Mouse (Mus musculus) frontal cortex, postnatal 10 days (tissue): ENCODE measurements around the gene Mup6.
"Not testable (repeated sequence)": the region's sequence is repeated elsewhere in the genome, so short reads cannot be mapped to it uniquely, and the experiment has no call there.

ENCODE experiments used
- DNase-seq, 2 experiments: peaks; one replicate each; pipeline ENCODE4 v3.0.0; 2022; ENCODE audit warnings: low spot score in 2 of 2, mixed read lengths in 1 of 2

Gene Mup6

DNA sequence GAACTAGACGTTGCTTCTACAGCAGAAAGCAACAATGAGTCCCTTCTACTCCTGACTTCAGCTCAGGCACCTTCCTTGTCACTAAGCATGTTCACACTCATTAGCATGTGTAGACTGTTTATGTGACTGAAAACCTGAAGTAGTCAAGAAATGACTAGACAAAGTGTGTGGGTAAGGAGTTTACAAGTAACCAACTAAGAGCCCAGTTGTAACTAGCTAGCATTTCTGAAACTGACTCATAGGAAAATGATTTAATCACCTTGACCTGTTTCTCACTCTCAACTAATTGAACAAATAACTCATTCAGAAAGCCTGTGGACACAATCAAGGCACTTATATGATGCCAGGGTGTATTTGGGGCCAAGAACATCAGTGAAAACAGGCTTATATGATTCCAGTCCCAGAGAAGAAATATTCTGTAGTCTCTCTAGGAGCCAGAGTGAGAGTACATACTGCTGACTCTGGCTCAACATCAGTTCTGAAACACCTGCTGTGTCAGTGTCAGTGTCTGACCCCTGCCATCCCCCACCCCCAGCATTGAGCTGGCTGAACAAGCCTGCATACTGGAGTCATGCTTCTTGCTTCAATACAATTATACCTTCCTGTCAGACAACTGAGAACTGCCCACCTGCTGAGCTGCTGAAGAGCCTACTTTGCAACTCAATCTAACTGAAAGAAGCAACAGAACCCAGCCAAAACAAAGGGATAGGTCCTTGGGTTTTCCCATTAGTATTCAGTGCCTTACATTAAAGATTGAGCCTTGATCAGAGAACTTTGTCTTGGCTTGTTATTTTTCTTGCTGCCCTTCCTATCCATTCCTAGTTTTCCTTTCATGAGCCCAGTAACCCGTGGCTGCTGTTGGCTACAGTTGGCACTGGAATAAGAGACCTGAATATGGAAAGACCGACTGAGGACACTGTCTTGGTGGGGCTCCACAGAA, at the start of gene Mup6:
TSS of gene Mup6 (plus strand) at position 890 of the 940 bp plus-strand sequence.
- DNase-seq, result no peak

DNA sequence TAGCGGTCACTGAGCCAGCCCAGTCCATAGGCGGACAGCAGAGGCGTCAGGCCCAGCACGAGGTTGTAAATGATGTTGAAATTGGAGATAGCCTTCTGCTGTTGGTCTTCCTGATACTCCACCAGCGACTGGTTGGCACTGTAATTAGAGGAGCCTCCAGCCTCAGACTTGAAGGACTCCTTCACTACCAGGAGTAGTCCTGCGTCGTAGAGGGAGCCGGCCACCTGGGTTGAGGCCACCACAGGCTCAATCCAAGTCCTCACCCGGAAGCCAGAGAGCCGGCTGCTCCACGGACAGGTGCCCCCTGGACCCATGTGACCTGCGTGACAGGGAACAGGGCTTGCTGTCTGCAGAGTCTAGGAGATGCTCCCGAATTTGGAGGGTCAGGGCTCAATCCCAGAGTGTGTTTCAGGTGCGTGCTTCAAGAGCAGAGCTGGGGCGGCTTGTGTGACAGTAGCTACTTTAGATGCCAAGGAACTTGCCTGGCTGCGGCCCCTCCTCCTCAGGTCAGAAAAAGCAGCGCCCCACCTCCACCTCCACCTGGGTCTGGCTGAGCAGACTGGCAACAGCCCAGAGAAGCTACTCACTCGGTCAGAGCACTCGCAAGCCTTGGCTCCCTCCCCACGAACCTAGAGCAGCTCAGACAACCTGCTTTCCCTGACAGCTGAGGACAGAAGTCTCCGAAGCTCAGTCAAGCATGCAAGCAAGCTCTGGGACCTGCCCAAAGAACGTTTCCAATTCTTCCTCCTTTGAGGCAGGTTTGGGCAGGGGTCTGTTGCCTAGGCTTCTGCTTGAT, 49.3 kb upstream of the Mup6 start, which contains the start of gene Slc46a2:
TSS of gene Slc46a2 (minus strand) at position 449 of the 796 bp plus-strand sequence.
- no peak for DNase-seq

DNA sequence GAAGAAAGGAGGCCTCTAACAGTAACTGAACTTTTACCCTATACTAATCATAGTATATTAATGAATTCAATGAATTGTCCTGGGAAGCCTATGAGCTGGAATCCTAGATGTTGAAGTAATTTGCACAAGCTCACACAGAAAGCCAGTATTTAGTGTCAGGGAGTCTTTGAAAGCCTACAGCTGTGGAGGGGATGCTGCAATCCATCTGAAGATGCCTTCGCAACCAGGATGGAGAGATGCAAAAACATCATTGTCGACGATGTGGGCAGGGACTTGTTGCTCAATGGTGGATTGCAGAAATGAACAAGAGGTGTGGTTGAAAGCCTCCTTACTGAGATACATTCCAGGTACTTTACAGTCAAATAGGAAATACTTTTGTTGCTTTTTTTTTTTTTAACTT, 46.1 kb upstream of the Mup6 start:
- DNase-seq, result no peak

DNA sequence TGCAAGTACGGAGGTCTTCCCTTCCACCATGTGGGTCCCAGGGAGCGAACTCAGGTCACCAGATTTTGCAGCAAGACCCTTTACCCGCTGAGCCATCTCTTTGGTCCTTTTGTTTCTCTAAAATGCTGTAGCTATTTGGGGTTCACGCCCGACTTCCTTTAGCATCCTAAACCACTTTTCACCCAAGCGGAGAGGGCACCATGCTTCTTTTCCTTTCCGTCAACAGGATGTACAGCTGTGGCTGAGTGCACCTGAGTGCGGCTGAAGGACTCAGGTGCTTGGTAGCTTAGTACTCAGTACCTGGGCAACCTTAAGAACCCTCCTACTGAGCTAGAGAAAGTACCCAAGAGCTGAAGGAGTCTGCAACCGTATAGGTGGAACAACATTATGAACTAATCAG, 39.0 kb upstream of the Mup6 start:
- DNase-seq, result no peak

DNA sequence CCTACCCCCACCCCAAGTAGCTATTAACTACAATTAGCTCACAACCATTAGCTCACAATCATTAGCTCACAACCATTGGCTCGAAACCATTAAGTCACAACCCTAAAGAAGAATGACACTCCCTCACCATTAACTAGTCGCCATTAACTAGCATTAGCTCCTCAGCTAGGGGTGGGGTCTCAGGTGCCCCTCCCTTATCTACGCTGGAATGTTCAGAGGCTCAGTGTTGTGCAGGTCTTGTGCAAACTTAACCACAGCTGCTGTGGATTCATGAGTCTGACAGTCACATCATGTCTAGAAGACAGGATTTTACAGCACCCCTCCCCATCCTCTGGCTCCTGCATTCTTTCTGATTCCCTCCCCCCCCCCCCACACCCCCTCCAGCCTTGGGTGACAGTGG, 36.4 kb upstream of the Mup6 start:
- no peak for DNase-seq

DNA sequence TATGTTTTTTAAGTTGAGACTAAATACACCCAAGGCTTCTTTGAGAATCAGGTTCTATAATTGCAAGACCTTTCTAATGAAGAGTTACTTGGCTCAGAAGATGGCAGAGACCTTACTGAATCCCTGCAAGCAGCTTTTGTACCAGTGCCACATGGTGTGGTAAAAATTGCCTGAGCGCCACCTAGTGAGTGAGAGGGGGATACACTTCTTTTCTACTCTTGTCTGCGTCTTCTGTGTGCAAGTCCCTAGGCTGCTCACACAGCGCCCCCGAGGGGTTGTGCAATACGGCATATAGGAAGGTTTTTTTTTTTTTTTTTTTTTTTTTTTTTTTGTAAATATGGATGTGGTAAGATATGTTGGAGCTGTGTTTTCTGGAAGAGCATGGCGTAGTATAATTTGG, 35.7 kb upstream of the Mup6 start:
- peak; percentile 46 to 56 for DNase-seq

DNA sequence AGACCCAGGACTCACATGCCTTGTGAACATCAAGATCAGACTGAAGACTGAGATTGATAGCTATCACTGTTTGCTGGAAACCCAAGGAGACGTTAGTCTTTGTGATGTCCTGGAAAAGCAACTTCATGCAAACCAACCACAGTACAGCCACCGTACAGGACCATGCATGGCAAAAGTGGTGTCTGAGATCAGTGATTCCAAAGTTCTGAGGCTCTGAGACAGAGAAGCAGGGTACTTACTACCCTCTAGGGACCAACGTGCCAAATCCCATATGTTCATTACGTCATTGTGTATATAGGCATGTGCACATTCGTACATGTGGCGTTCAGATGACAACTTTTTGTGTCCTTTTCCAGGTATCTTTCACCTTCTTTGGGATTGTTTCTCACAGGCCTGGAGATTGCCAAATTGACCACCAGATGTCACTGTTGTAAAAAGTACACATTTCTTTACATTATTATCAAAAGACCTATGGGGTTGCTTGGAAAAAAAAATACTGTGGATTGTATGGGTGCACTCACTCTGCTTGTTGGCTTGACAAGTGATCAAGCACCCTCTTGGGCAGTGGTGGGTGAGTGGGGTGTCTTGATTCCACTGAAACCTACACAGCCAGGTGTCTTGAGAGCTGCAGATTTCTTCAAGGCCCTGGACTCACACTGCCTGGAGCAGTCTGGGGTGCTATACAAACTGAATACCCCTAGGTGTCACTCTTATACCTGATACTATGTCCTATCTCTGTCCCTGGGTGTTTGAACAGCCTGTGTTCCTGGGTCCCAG, 31.4 kb upstream of the Mup6 start:
- peak; percentile 11 to 17 for DNase-seq

DNA sequence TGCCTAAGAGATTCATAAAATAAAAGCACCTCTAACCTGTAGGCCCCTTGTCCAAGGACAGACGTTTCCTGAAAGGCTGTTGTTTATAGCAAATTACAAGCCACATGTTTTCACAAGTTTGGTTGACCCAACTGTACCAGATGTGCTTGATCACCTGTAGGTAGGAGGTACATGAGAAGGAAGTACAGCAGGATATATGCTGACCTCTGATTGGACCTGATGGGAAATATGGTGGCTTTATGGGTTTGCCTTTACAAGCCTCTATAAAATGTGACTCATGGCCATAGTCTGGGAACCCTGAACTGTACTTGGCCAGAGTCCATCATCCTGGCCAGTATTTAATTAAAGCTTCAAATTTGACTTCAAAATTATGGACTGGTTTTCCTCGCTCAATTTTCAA, 26.6 kb upstream of the Mup6 start:
- DNase-seq, result no peak

DNA sequence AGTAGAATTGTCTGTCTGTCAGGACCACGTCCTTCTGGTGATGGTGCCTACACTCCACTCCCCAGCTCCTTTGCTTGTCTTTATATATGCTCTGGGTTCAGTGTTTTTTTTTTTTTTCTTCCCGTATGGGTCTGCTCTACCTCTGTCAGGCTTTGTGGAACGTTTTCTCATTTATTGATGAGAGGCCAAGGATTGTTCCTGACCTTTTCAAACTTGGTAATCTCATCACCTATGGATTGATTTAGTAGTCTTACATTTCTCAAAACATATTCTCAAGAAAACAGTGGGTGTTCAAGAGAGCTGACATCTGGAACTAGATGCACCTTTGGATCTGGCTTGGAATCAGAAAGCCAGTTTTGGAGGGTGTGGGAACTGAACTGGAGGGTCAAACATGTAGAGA, 3.5 kb upstream of the Mup6 start, which contains the start of gene Mup4:
TSS of gene Mup4 (minus strand) at position 101 of the 400 bp plus-strand sequence.
- no peak for DNase-seq

DNA sequence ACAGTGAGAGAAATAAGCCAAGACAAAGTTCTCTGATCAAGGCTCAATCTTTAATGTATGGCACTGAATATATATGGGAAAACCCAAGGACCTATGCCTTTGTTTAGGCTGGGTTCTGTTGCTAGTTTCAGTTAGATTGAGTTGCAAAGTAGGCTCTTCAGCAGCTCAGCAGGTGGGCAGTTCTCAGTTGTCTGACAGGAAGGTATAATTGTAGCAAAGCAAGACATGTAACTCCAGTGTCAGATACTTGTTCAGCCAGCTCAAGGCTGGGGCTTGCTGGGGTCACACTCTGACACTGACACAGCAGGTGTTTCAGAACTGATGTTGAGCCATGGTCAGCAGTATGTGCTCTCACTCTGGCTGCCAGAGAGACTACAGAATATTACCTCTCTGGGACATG, 33.8 kb downstream of the Mup6 start:
- not testable (repeated sequence) for DNase-seq

DNA sequence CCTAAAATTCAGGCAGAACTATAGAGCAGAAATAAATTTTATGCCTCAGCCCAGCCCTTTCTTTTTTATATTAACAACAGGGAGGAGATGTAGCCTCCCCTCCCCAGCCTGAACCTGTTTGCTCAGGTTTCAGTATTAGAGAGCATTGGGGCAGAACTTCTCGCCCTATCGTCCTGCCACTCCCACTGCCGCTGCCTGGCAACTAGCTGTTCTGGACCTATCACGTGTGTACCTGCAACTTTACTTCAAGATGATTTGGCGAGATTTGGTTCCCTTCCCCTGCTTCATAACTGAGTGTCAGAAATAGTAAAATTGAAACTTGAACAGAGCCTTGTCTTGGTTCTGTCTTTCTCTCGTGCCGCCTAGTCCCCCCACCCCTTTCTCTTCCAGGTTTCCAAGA, 56.0 kb downstream of the Mup6 start:
- not testable (repeated sequence) for DNase-seq

DNA sequence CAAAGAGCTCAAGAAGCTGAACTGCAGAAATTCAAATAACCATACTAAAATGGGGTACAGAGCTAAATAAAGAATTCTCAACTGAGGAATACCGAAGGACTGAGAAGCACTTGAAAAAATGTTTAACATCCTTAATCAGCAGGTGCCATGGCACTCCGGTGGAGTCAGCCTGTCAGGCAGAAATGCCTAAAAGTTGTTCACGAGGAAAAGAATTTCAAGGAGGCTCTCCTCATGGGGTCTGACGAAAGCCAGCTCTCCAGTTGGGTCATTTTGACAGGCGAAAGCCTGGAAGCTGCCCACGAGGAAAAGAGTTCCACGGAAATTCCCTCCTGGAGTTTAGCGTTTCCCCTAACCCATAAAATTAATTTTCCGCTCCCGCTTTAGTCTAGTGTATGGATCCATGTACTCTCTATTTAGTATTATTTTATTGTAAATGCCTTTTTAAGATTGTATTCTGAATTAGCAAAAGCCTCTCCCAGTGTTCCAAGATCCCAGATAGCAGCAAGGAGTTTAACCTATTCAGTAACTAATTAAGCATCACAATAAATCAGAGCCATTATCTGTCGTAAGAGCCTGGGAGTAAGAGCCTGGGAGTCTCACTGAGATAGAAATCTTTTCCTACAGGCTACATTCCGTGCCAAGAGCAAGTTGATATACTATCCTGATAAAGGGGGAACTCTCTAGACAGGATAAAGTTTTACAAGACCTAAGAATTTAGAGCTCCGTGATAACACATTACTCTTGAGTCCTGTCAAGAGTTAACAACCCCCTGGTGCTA, 65.4 kb downstream of the Mup6 start:
- DNase-seq, result not testable (repeated sequence)
